Mouse (Mus musculus) forebrain, embryonic 14.5 days (tissue): ENCODE results near the gene Rin2. TPM values are rescaled to one million over a fixed set of nuclear protein-coding genes. Genes with fewer than 3 reads are reported as not detected.

Experiments used
- ATAC-seq: fragments of 200-750 bp; cut with Nextera tagmentation; 2 replicates; pipeline ENCODE4 v1.8.0; 2017; ENCODE audit warnings: mild to moderate bottlenecking, moderate library complexity
- DNase-seq: peaks from one replicate; pipeline ENCODE4 v3.0.0-alpha.2; 2015; ENCODE audit warnings: low spot score
- H3K27ac ChIP-seq: fragments of 300-500 bp; sonication (generic); 2 replicates; pipeline ENCODE4 v1.5.1; 2014; ENCODE audit warnings: low read depth, mild to moderate bottlenecking, control low read depth, low read length, moderate library complexity
- H3K27me3 ChIP-seq: fragments of 300-500 bp; sonication (generic); replicated peaks from 2 replicates; pipeline ENCODE4 v1.6.1; 2014; ENCODE audit warnings: low read length, control low read depth, mixed read lengths; ENCODE audit not compliant: control insufficient read depth, insufficient read depth
- H3K36me3 ChIP-seq: fragments of 300-500 bp; sonication (generic); 2 replicates; pipeline ENCODE4 v1.6.1; 2014; ENCODE audit warnings: low read length, control low read depth; ENCODE audit not compliant: control insufficient read depth, insufficient read depth
- H3K4me1 ChIP-seq: fragments of 300-500 bp; sonication (generic); 2 replicates; pipeline ENCODE4 v1.6.1; 2014; ENCODE audit warnings: antibody characterized with exemption, low read length, control low read depth; ENCODE audit not compliant: control insufficient read depth, insufficient read depth
- H3K4me2 ChIP-seq: fragments of 300-500 bp; sonication (generic); 2 replicates; pipeline ENCODE4 v1.6.1; 2014; ENCODE audit warnings: mild to moderate bottlenecking, control low read depth, low read length
- H3K4me3 ChIP-seq: fragments of 300-500 bp; sonication (generic); 2 replicates; pipeline ENCODE4 v1.5.1; 2014; ENCODE audit warnings: low read depth, low read length, control low read depth
- H3K9ac ChIP-seq: fragments of 300-500 bp; sonication (generic); 2 replicates; pipeline ENCODE4 v1.6.1; 2014; ENCODE audit warnings: mild to moderate bottlenecking, low read length, control low read depth, moderate library complexity
- H3K9me3 ChIP-seq: fragments of 300-500 bp; sonication (generic); replicated peaks from 2 replicates; pipeline ENCODE4 v1.6.1; 2016; ENCODE audit warnings: low read length, control low read depth, mixed read lengths; ENCODE audit not compliant: control insufficient read depth
- WGBS: fragments of 180-500 bp; shearing (Covaris S2); extraction: QIAGEN DNeasy Blood & Tissue Kit; methylation state at CpG from one replicate; pipeline ENCODE4 v1.1.7; 2014; 5-methylcytosine and 5-hydroxymethylcytosine counted together
- polyA plus RNA-seq: library from polyadenylated mRNA; unstranded; fragments of >200 nt; fragmentation: Nextera tagmentation; extraction: Ambion mirVana; gene quantifications from 2 replicates; pipeline ENCODE4 v1.2.1, GENCODE M21; 2014

The Rin2 gene
- polyA plus RNA-seq, 1 experiment from 2014 or later: 9.0 TPM

DNA sequence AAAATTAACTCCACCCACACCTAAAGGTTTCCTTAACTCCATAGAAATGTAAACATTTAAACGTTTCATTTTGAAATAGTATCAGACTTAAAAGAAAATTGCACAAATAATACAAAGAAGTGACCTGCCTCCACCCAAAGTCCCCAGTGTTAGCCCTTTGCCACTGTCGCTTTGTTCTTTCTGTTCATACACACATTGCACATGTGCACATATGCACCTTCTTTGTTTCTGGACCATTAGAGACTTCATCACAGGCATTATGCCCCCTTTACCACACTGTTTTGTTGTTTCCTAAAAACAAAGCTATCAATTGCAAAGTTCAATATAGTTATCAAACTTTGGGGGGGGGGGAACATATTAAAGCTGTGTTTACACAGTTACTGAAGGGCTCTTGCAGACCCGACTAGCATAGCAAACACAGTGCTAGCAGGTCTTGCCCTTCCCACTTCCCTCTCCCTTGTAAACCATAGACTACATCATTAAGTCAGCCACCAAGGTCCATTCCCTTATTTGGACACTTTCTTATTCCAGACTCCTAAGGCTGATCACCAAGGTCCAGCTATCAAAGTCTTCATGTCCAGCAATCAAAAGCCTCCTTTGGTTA is 200.0 kb downstream of the Rin2 start:
- no peak overlapping the region for H3K27ac ChIP-seq
- 72% methylated on average over 3 of the region's 3 CpGs for WGBS
- no peak overlapping the region for H3K4me3 ChIP-seq
- H3K9ac ChIP-seq: no peak overlapping the region
- DNase-seq (no peak), ATAC-seq (no peak)
- no peaks in the 10 kb centered on the region for H3K27me3 ChIP-seq
- no peak overlapping the region for H3K4me2 ChIP-seq
- no peaks in the 10 kb centered on the region for H3K9me3 ChIP-seq
- H3K4me1 ChIP-seq: no peaks in the 10 kb centered on the region
- H3K36me3 ChIP-seq: no peaks in the 10 kb centered on the region

DNA sequence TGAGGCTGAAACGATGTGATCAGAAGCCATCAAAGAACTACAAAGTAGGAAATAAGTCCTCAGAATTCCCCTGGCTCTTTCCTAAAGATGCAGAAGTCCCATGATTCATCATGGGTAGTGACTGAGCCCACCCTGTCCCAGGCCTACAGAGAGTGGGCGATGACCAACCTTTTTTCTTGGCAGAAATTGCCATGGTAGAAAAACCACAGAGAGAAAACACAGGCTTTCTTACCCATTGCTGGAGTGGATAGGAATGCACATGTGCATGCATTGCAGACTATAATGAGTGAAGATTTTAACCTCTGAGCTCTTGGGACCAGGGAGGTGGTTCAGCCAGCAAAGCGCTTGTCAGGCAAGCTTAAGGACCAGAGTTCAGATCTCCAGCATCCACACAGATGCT is 202.2 kb downstream of the Rin2 start:
- ATAC-seq (no peak), DNase-seq (no peak)
- H3K9ac ChIP-seq: no peak overlapping the region
- no peaks in the 10 kb centered on the region for H3K4me1 ChIP-seq
- 94% methylated on average over 3 of the region's 3 CpGs for WGBS
- H3K27ac ChIP-seq: no peak overlapping the region
- no peak overlapping the region for H3K4me3 ChIP-seq
- H3K36me3 ChIP-seq: 0 out of 2 replicates have a peak, but pooled peaks cover 3% of the 10 kb centered on the region
- H3K9me3 ChIP-seq: no peaks in the 10 kb centered on the region
- no peak overlapping the region for H3K4me2 ChIP-seq
- no peaks in the 10 kb centered on the region for H3K27me3 ChIP-seq

DNA sequence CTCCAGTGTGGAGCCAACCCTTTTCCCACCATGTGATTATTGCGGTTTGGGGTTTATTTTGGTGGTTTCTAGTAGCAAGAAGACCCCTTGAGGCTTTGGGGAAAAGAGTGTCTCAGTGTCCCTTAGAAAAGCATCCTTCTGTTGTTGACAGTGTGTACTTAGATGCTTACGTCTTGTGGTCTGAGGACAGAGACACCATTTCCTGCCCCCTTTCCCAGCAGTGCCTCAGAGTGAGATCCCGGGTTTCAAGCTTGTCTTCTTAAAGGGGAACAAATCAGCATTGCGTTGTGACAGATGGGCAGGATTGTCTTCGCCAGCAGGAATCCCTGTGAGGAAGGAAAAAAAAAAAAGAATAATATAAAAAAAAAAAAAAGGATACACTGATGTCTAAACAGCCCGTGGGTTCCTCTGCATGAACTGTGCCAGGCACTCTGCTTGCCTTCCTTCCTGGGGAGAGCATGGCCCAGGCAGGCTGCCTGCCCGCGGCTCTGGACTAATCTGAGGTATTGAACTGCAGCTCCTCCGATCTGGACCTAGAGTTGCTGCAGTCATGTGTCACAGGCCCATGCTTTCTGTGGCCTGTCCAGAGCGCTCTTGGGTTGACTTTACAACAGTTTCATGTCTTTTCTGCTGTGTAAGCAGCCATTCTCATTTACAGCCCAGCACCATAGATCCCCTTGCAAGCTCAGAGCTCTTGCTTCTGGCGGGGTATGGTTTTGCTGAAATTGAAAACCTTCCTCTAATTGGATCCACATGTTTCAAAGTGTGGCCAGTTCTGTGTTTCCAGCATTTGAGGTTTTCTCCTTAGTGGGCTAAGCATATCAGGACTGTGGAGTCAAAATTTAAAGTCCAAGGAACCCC is 206.1 kb downstream of the Rin2 start:
- ATAC-seq (no peak), DNase-seq (no peak)
- H3K4me1 ChIP-seq: no peaks in the 10 kb centered on the region
- H3K9ac ChIP-seq: no peak overlapping the region
- no peak overlapping the region for H3K4me3 ChIP-seq
- no peak overlapping the region for H3K27ac ChIP-seq
- WGBS: 84% methylated on average over 11 of the region's 11 CpGs
- H3K9me3 ChIP-seq: no peaks in the 10 kb centered on the region
- H3K27me3 ChIP-seq: no peaks in the 10 kb centered on the region
- H3K36me3 ChIP-seq: peaks cover 7% of the 10 kb centered on the region; the same call in 1 of the 2 replicates
- no peak overlapping the region for H3K4me2 ChIP-seq

DNA sequence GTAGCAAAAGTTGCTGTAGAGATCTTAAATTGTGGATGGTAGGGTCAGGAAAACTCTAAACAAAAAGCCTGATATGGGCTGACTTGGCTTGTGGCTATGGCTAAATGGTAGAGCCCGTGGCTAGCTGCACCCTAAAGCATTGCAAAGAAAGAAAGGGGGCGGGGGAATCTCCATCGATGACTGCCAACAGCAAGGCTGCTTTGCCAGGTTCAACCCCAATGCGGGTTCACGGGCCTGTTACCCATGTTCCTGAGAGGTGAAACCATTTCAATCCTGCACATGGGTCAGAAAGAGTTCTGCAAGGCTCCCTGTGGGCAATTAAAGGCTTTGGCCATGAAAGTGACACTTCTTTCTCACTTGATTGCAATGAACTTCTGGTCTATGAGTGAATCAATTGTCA is 206.9 kb downstream of the Rin2 start:
- no peak overlapping the region for H3K27ac ChIP-seq
- H3K4me3 ChIP-seq: no peak overlapping the region
- H3K36me3 ChIP-seq: peaks cover 7% of the 10 kb centered on the region; the same call in 1 of the 2 replicates
- 85% methylated on average over 5 of the region's 5 CpGs for WGBS
- H3K4me1 ChIP-seq: no peaks in the 10 kb centered on the region
- H3K9ac ChIP-seq: no peak overlapping the region
- ATAC-seq (no peak), DNase-seq (no peak)
- no peaks in the 10 kb centered on the region for H3K27me3 ChIP-seq
- H3K4me2 ChIP-seq: no peak overlapping the region
- H3K9me3 ChIP-seq: no peaks in the 10 kb centered on the region

DNA sequence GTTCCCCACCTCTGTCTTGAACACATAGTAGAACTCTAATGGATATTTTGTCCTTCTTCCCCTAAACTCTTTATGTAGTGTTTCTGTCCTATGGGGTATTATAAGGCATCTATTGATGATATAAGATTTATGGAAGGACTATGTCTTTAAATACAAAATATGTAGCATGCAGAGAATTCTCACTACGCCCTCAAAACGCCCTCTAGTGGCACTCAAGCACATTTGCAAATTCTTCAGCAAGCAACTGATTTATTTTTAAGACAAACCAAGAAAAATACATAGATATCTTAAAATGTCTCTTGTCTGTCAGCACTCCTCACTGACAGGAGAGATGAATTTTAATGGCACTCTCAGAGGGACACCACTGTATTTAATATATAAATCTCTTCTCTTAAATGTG is 207.4 kb downstream of the Rin2 start:
- Histone ChIP-seq H3K4me3 (no peak overlapping the region), H3K4me1 (no peaks in the 10 kb centered on the region), H3K27ac (no peak overlapping the region), H3K9me3 (no peaks in the 10 kb centered on the region), H3K36me3 (peaks cover 7% of the 10 kb centered on the region; the same call in 1 of the 2 replicates), H3K27me3 (no peaks in the 10 kb centered on the region), H3K9ac (no peak overlapping the region), H3K4me2 (no peak overlapping the region)
- ATAC-seq (no peak), DNase-seq (no peak)
- 17% methylated on average over 2 of the region's 2 CpGs for WGBS

DNA sequence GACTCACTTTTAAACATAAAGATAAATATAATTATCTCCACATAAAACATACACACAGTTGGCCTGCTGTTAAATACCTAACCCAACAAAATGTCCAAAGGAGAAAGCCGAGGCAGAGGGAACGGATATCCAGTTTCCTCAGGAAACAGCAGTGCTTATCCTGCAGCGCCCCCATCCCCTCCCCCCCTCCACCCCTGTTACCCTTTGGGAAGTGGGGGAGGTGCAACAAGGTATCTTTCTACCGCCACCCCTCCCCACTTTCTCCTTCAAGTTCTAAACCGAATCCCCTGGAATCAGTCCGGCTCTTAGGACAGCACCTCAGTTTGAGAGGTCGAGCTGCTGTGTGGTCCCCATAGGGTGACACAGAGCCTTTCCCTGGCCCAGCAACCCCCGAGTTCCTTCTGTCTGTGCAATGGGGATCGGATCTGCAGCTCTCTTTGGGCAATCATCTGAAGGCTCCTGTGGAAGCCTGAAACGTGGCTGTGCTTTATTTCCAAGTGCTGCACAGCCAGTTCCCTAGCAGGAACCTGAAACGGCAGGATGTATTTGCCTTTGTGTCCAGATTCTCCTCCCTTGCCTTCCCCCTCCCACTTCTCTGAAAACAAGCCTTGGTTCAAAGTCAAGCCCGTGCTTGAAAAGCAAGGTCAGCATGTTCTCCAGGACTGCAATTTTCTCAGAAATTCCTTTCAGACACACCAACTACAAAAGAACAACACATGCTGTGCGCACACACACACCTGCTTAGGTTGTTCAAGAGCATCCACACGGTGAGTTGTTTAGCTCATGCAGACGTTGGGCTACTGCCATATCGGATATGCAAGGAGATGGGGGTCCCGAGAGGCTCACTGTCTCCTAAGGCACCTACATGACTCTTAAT is 209.3 kb downstream of the Rin2 start:
- no peak for ATAC-seq
- DNase-seq: no peak

DNA sequence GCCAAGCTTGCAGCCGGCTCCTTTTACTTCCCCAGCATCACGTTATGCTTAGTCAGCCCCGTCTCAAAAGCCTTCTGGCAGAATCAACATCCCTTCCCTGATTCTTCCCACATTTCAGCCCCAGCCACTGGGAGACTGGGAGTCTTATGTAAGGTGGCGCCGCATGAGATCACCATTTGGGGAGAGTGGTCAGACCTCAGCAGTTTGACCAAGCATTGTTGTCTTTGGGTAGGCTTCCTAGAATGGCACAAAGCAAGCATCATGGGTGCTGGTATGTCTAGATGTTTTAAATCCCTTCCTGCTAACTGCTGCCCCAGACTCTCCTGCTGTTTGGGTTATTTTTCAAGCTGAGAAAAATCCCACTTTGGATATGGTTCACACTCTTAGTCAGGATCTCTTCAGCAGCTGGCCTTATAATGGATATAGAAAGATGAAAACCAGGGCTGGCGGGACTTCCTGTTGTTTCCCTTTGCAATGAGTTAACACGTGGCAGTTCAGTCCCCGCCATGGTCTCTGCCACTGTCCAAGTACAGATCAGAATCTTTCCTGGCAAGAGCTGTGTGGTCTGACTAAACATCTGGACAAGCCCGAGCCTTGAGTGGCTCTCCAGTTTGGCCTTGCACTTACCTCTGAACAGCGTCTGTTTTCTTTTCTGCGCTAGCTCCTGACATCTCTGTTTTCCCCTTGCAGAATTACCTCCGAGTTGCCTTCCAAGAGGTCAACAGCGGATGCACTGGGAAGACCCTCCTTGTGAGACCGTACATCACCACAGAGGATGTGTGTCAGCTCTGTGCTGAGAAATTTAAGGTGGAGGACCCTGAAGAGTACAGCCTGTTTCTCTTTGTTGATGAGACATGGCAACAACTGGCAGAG is 210.1 kb downstream of the Rin2 start:
- Histone ChIP-seq H3K4me2 (no peak overlapping the region), H3K27me3 (no peaks in the 10 kb centered on the region), H3K9me3 (no peaks in the 10 kb centered on the region), H3K27ac (no peak overlapping the region), H3K9ac (no peak overlapping the region), H3K36me3 (peaks cover 5% of the 10 kb centered on the region; the same call in 1 of the 2 replicates), H3K4me3 (no peak overlapping the region), H3K4me1 (no peaks in the 10 kb centered on the region)
- no peak for ATAC-seq
- 81% methylated on average over 14 of the region's 14 CpGs for WGBS
- no peak for DNase-seq

More for the DNA sequence above, 209.3 kb downstream of the Rin2 start:
- H3K4me1 ChIP-seq: no peaks in the 10 kb centered on the region
- H3K27me3 ChIP-seq: no peaks in the 10 kb centered on the region
- H3K36me3 ChIP-seq: peaks cover 7% of the 10 kb centered on the region; the same call in 1 of the 2 replicates
- no peak overlapping the region for H3K4me3 ChIP-seq
- H3K9ac ChIP-seq: no peak overlapping the region
- H3K27ac ChIP-seq: no peak overlapping the region
- H3K9me3 ChIP-seq: no peaks in the 10 kb centered on the region
- H3K4me2 ChIP-seq: no peak overlapping the region
- WGBS: 39% methylated on average over 17 of the region's 17 CpGs
